Mouse (Mus musculus) right cerebral cortex, postnatal 36 days (tissue): ENCODE measurements around the gene Icam5.
"Not testable (repeated sequence)": the region's sequence is repeated elsewhere in the genome, so short reads cannot be mapped to it uniquely, and the experiment has no call there.

Source experiments
- DNase-seq, 2 experiments: peaks; one replicate each; pipeline ENCODE4 v3.0.0; 2022; ENCODE audit warnings: low spot score in 2 of 2, mixed read lengths in 1 of 2

Icam5 gene

GRCm38 (mm10) chr9:21031896-21032351 is at the start of gene Icam5:
Icam5 (plus strand) TSS chr9:21032073.
- peak; percentile 86 to 88 for DNase-seq

GRCm38 (mm10) chr9:20982171-20982570 is 49.7 kb upstream of the Icam5 start:
- no peak for DNase-seq

- DNase-seq = no peak
Observed at GRCm38 (mm10) chr9:20983169-20983568, 48.7 kb upstream of the Icam5 start.

GRCm38 (mm10) chr9:20986952-20987686 is 44.8 kb upstream of the Icam5 start:
- DNase-seq = no peak

GRCm38 (mm10) chr9:20987953-20988352 is 43.9 kb upstream of the Icam5 start:
- DNase-seq = no peak

GRCm38 (mm10) chr9:20990861-20991260 is 41.0 kb upstream of the Icam5 start:
- no peak for DNase-seq

- no peak for DNase-seq
Observed at GRCm38 (mm10) chr9:20991587-20991986, 40.3 kb upstream of the Icam5 start.

GRCm38 (mm10) chr9:20993165-20993898 is 38.5 kb upstream of the Icam5 start:
- no peak for DNase-seq

- DNase-seq = no peak
Observed at GRCm38 (mm10) chr9:20995069-20995468, 36.8 kb upstream of the Icam5 start.

- DNase-seq = no peak
Observed at GRCm38 (mm10) chr9:20997065-20997464, 34.8 kb upstream of the Icam5 start.

- DNase-seq = not testable (repeated sequence)
Observed at GRCm38 (mm10) chr9:20998337-20998736, 33.5 kb upstream of the Icam5 start.

GRCm38 (mm10) chr9:21000811-21001210 is 31.1 kb upstream of the Icam5 start:
- no peak for DNase-seq

GRCm38 (mm10) chr9:21001651-21002200 is 30.1 kb upstream of the Icam5 start:
- no peak for DNase-seq

- DNase-seq = no peak
Observed at GRCm38 (mm10) chr9:21002270-21002626, 29.6 kb upstream of the Icam5 start.

GRCm38 (mm10) chr9:21002627-21003551 is 29.0 kb upstream of the Icam5 start, which contains the start of gene Mrpl4:
Mrpl4 (plus strand) TSS chr9:21002738.
- DNase-seq = peak; percentile 88 to 89

- DNase-seq = no peak
Observed at GRCm38 (mm10) chr9:21007313-21007952, 24.4 kb upstream of the Icam5 start.

GRCm38 (mm10) chr9:21008007-21008406 is 23.9 kb upstream of the Icam5 start:
- DNase-seq = no peak

- no peak for DNase-seq
Observed at GRCm38 (mm10) chr9:21010362-21010761, 21.5 kb upstream of the Icam5 start.

- DNase-seq = not testable (repeated sequence)
Observed at GRCm38 (mm10) chr9:21010939-21011541, 20.8 kb upstream of the Icam5 start.

- DNase-seq = no peak
Observed at GRCm38 (mm10) chr9:21011846-21012312, 20.0 kb upstream of the Icam5 start.

GRCm38 (mm10) chr9:21012368-21012767 is 19.5 kb upstream of the Icam5 start:
- DNase-seq = no peak
